Mouse (Mus musculus): ENCODE measurements at regions not wholly inside any gene's neighbourhood (a gene's known extent, or its start where the extent isn't known, plus 50 kb on each side); places are given as distances from the start of the nearest gene placed in this dataset.

DNA sequence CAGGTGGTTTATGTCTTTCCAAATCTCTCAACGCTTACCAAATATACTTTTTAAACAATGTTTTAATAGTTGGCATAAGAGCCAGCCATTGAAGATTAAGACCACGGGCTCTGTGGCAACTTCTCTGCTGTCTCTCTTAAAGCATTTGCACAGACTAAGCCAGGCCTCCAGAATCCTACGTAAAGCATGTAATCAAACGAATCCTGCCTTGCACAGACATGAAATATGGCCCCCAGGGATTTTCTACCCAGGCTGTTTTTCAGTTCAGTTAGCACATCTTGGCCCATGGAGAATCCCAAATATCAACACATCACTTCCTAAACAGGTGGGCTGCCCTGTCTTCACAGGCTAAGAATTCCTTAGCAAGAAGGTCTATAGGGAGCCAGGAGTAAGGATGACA lies 108.9 kb upstream of the Map1b start:
- ATAC-seq (ENCODE audit: low read depth), result peak; percentile 77
- peak; percentile 85 for DNase-seq (ENCODE audit: low spot score)

DNA sequence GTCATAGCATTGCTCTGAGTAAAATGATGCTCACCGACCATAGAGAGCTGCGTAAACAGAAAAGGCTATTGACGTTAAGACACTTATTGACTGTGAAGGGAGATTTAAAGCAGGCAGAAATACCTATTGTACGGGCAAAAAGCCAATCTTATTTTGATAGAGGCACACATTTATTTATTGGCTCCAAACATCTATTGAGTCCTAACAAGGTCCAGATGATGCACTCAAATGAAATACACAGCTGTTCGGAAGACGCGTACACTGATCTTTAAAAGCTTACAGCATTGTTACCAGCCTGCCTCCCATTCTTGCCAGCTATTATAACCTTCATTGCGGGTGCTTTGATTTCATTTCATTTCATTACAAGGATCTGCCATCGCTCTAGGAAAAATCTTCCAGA lies 102.0 kb upstream of the Map1b start:
- Histone ChIP-seq H3K4me2 (ENCODE audit: low read depth, low read length) (no peak overlapping the region), H3K36me3 (ENCODE audit: control insufficient read depth, insufficient read depth, low read length) (no peaks in the 10 kb centered on the region), H3K4me3 (ENCODE audit: low read depth, low read length) (no peak overlapping the region), H3K9me3 (ENCODE audit: control insufficient read depth, low read length) (no peaks in the 10 kb centered on the region), H3K4me1 (ENCODE audit: control insufficient read depth, insufficient read depth, low read length) (no peaks in the 10 kb centered on the region), H3K27me3 (replicated peaks; ENCODE audit: control insufficient read depth, insufficient read depth, low read length) (no peaks in the 10 kb centered on the region), H3K9ac (ENCODE audit: low read depth, low read length) (no peak overlapping the region), H3K27ac (replicated peaks; ENCODE audit: low read depth, low read length) (no peak overlapping the region)
- WGBS, result 59% methylated on average over 9 of the region's 9 CpGs
- ATAC-seq (ENCODE audit: low read depth) (no peak), DNase-seq (ENCODE audit: low spot score) (peak; percentile 54)

More for the DNA sequence above, 108.9 kb upstream of the Map1b start:
- H3K9me3 ChIP-seq (ENCODE audit: control insufficient read depth, low read length), result no peaks in the 10 kb centered on the region
- H3K9ac ChIP-seq (ENCODE audit: low read depth, low read length), result no peak overlapping the region
- H3K4me2 ChIP-seq (ENCODE audit: low read depth, low read length), result no peak overlapping the region
- no peak overlapping the region for H3K4me3 ChIP-seq (ENCODE audit: low read depth, low read length)
- 28% methylated on average over 4 of the region's 4 CpGs for WGBS
- H3K27me3 ChIP-seq (replicated peaks; ENCODE audit: control insufficient read depth, insufficient read depth, low read length), result no peaks in the 10 kb centered on the region
- H3K27ac ChIP-seq (replicated peaks; ENCODE audit: low read depth, low read length), result no peak overlapping the region
- no peaks in the 10 kb centered on the region for H3K36me3 ChIP-seq (ENCODE audit: control insufficient read depth, insufficient read depth, low read length)
- 0 out of 2 replicates have a peak, but pooled peaks cover 8% of the 10 kb centered on the region for H3K4me1 ChIP-seq (ENCODE audit: control insufficient read depth, insufficient read depth, low read length)

DNA sequence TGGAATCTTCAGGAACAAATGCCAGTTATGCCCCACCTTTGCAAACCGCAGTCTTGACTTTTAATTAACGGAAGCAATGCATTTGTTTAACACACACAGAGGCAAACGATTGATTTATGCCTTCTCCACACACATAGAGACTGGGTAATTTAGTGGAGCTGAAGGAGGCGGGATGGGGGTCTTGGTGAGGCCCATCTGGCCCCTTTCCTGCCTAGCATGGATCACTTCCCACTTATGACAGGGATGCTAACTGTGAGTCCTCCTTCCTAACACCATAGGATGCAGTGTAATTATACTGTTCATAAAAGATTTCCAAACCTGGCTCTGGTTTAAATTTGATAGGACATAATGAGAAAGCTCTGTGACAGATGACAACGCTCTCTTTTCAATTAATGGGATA lies 101.1 kb upstream of the Map1b start:
- DNase-seq (ENCODE audit: low spot score) (no peak), ATAC-seq (ENCODE audit: low read depth) (no peak)
- Histone ChIP-seq H3K9ac (ENCODE audit: low read depth, low read length) (no peak overlapping the region), H3K4me1 (ENCODE audit: control insufficient read depth, insufficient read depth, low read length) (no peaks in the 10 kb centered on the region), H3K36me3 (ENCODE audit: control insufficient read depth, insufficient read depth, low read length) (no peaks in the 10 kb centered on the region), H3K27me3 (replicated peaks; ENCODE audit: control insufficient read depth, insufficient read depth, low read length) (no peaks in the 10 kb centered on the region), H3K4me3 (ENCODE audit: low read depth, low read length) (no peak overlapping the region), H3K27ac (replicated peaks; ENCODE audit: low read depth, low read length) (no peak overlapping the region), H3K4me2 (ENCODE audit: low read depth, low read length) (no peak overlapping the region), H3K9me3 (ENCODE audit: control insufficient read depth, low read length) (no peaks in the 10 kb centered on the region)
- 80% methylated on average over 5 of the region's 5 CpGs for WGBS

DNA sequence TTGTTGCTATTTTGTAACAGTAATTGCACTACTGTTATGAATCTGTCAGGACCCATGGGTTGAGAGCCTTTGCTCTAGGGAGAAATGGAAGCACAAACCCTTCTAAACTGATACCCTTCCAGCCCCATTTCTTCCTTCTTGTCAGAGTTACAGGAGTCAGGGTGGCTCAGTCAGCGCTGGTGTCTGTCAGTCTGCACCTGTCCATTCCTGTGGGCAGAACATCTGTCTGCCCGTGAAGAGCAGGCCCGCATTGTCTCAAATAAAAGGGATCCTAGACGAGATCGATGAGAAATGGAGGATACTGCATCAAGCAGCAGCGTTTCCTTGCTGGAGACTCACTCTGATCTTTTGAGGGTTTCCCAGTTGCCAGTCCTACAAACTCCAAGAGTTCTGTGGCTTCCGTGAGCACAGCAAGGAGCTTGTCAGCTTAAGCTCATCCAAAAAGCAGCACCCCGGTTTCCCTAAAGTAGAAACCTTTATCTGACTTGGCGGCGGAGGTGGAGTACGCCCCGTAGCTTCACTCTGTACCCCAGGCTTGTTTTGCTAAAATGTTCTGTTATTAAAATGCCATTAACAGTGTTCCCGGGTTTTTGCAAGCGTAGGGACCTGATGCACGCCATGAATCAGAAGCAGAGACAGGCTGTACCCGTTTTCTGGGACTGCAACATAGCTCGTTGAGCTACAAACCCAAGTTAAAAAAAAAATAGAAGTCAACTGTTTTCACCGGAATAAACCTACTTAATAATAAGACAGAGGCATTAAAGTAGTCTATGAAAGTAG lies 95.6 kb upstream of the Map1b start:
- H3K36me3 ChIP-seq (ENCODE audit: control insufficient read depth, insufficient read depth, low read length), result no peaks in the 10 kb centered on the region
- no peak overlapping the region for H3K4me3 ChIP-seq (ENCODE audit: low read depth, low read length)
- H3K27ac ChIP-seq (replicated peaks; ENCODE audit: low read depth, low read length), result no peak overlapping the region
- WGBS, result 74% methylated on average over 18 of the region's 18 CpGs
- DNase-seq (ENCODE audit: low spot score), result no peak
- peaks cover 6% of the 10 kb centered on the region; the same call in 1 of the 2 replicates for H3K4me1 ChIP-seq (ENCODE audit: control insufficient read depth, insufficient read depth, low read length)
- H3K9me3 ChIP-seq (ENCODE audit: control insufficient read depth, low read length), result no peaks in the 10 kb centered on the region
- H3K9ac ChIP-seq (ENCODE audit: low read depth, low read length), result no peak overlapping the region
- no peaks in the 10 kb centered on the region for H3K27me3 ChIP-seq (replicated peaks; ENCODE audit: control insufficient read depth, insufficient read depth, low read length)
- no peak for ATAC-seq (ENCODE audit: low read depth)
- H3K4me2 ChIP-seq (ENCODE audit: low read depth, low read length), result no peak overlapping the region

DNA sequence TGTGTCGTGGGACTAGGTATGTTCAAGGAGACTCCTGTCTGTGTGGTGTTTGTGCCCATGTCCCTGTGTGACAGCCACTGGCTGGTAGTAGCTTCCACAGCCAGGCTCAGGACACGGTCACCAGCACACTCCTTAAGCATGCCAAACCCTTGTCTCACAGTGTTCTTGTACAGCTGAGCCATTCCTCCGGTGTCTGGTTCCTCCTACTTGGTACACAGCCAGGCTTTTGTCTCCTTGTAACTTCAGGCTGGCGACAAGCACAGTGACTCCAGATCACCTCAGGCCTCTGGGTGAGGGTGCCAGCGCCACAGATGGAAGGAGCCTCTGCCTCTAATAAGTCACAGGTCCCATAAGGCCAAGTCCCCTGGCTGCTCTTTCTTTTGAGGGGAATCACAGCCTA lies 94.2 kb upstream of the Map1b start:
- Histone ChIP-seq H3K27ac (replicated peaks; ENCODE audit: low read depth, low read length) (no peak overlapping the region), H3K4me2 (ENCODE audit: low read depth, low read length) (no peak overlapping the region), H3K36me3 (ENCODE audit: control insufficient read depth, insufficient read depth, low read length) (no peaks in the 10 kb centered on the region), H3K27me3 (replicated peaks; ENCODE audit: control insufficient read depth, insufficient read depth, low read length) (no peaks in the 10 kb centered on the region), H3K9me3 (ENCODE audit: control insufficient read depth, low read length) (no peaks in the 10 kb centered on the region), H3K4me1 (ENCODE audit: control insufficient read depth, insufficient read depth, low read length) (peaks cover 6% of the 10 kb centered on the region; the same call in 1 of the 2 replicates), H3K4me3 (ENCODE audit: low read depth, low read length) (no peak overlapping the region), H3K9ac (ENCODE audit: low read depth, low read length) (no peak overlapping the region)
- whole genome bisulfite sequencing, result 51% methylated on average over 5 of the region's 5 CpGs
- ATAC-seq (ENCODE audit: low read depth) (0 out of 2 replicates have a peak, but pooled peaks have one; percentile 35), DNase-seq (ENCODE audit: low spot score) (peak; percentile 41)

DNA sequence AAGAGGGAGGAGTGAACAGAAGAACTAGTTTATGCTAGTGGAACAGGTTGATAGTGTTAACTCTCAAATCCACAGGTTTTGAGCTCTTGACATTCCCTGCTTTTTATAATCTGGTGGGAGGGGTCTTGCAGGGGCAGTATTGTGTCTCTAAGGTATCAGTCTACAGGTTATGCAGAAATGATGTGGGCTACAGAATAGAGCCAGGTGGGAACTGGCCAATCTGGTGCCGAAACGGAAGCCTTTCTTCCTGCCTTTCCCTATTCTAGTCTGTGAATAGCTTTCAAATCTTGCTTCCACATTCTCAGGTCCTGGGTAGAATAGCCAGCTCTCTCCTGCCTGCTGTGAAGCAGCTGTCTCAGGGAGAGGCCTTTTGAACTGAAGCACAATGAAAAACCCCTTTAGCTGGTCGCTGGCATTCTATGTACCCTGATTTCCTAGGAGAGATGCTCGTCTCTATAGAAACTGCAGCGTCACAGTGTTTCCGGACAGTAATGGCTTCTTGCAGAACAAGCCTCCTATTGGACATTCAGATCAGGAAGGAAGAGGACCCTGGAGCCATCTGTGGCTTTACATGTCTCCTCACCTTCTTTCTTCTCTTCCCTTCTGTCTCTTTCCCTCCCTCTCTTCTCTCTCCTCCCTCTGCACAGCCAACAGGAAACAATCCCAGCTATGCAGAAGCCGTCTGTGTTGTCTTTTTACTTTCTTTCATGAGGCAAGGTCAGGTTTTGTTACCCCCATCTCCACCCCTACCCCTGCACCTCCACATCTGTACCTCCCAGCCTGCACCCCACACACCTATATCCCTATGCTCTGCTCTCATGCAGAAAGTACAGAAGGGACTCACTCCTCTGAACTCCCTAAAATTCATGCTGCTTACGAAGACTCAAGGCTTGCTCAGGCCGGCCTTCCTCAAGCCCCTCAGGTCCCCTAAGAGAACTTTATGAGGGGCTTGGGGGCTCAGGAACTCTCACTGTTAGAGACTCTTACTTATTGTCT lies 93.1 kb upstream of the Map1b start:
- no peak for DNase-seq (ENCODE audit: low spot score)
- 51% methylated on average over 9 of the region's 9 CpGs for WGBS
- ATAC-seq (ENCODE audit: low read depth), result no peak

DNA sequence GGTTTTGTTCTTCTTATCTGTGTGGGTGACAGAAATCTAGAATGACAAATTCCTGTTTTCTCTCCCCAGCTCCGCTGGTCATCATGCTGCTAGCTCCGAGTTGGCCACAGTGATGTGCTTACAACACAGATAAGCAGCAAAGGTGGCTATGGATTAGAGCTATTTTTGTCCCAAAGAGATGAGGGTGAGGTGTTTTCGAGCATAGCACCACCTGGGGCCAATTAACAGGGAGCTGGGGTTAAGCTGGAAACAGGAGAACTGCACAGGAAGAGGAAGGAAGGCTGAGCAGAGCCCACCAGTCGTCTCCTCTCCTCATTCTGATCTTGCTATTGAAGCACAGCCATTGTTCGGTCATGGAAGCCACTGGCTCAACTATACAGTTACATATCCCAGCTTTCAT lies 92.3 kb upstream of the Map1b start:
- Histone ChIP-seq H3K4me3 (ENCODE audit: low read depth, low read length) (no peak overlapping the region), H3K27me3 (replicated peaks; ENCODE audit: control insufficient read depth, insufficient read depth, low read length) (no peaks in the 10 kb centered on the region), H3K36me3 (ENCODE audit: control insufficient read depth, insufficient read depth, low read length) (no peaks in the 10 kb centered on the region), H3K9me3 (ENCODE audit: control insufficient read depth, low read length) (peaks cover 3% of the 10 kb centered on the region; the same call in 1 of the 2 replicates), H3K9ac (ENCODE audit: low read depth, low read length) (no peak overlapping the region), H3K4me2 (ENCODE audit: low read depth, low read length) (no peak overlapping the region), H3K27ac (replicated peaks; ENCODE audit: low read depth, low read length) (no peak overlapping the region), H3K4me1 (ENCODE audit: control insufficient read depth, insufficient read depth, low read length) (peaks cover 6% of the 10 kb centered on the region; the same call in 1 of the 2 replicates)
- no peak for ATAC-seq (ENCODE audit: low read depth)
- WGBS, result 35% methylated on average over 5 of the region's 5 CpGs
- no peak for DNase-seq (ENCODE audit: low spot score)

More for the DNA sequence above, 93.1 kb upstream of the Map1b start:
- Histone ChIP-seq H3K4me2 (ENCODE audit: low read depth, low read length) (no peak overlapping the region), H3K27me3 (replicated peaks; ENCODE audit: control insufficient read depth, insufficient read depth, low read length) (no peaks in the 10 kb centered on the region), H3K4me1 (ENCODE audit: control insufficient read depth, insufficient read depth, low read length) (peaks cover 6% of the 10 kb centered on the region; the same call in 1 of the 2 replicates), H3K9me3 (ENCODE audit: control insufficient read depth, low read length) (no peaks in the 10 kb centered on the region), H3K9ac (ENCODE audit: low read depth, low read length) (no peak overlapping the region), H3K4me3 (ENCODE audit: low read depth, low read length) (no peak overlapping the region), H3K36me3 (ENCODE audit: control insufficient read depth, insufficient read depth, low read length) (no peaks in the 10 kb centered on the region), H3K27ac (replicated peaks; ENCODE audit: low read depth, low read length) (no peak overlapping the region)

DNA sequence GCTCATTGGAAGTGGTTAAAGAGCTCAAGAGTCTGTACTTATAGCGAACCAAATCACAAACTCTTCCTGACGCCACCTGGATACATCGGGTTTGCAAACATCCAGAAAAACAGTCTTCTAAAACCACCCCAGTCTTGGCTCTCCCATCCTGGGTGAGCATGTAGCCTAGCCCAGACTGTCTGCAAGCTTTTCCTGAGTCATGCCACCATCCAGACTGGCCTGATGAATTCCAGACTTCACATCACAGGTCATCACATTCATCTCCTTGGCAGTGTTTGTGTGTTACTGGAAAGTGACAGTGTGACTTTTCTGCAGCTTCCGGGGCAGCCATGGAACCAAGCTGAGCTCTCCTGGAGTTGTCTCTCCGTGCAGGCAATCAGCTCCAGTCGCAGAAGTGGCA lies 90.9 kb upstream of the Map1b start:
- Histone ChIP-seq H3K27ac (replicated peaks; ENCODE audit: low read depth, low read length) (no peak overlapping the region), H3K9me3 (ENCODE audit: control insufficient read depth, low read length) (peaks cover 8% of the 10 kb centered on the region; the same call in 1 of the 2 replicates), H3K4me1 (ENCODE audit: control insufficient read depth, insufficient read depth, low read length) (peaks cover 6% of the 10 kb centered on the region; the same call in 1 of the 2 replicates), H3K27me3 (replicated peaks; ENCODE audit: control insufficient read depth, insufficient read depth, low read length) (no peaks in the 10 kb centered on the region), H3K9ac (ENCODE audit: low read depth, low read length) (no peak overlapping the region), H3K4me2 (ENCODE audit: low read depth, low read length) (no peak overlapping the region), H3K4me3 (ENCODE audit: low read depth, low read length) (no peak overlapping the region), H3K36me3 (ENCODE audit: control insufficient read depth, insufficient read depth, low read length) (no peaks in the 10 kb centered on the region)
- ATAC-seq (ENCODE audit: low read depth) (no peak), DNase-seq (ENCODE audit: low spot score) (no peak)
- 88% methylated on average over 6 of the region's 6 CpGs for WGBS

Data from embryonic facial prominence, embryonic 14.5 days (tissue).